Mouse (Mus musculus) liver, embryonic 15.5 days (tissue): ENCODE results near the gene 9030612E09Rik. TPM values are rescaled to one million over a fixed set of nuclear protein-coding genes. Genes with fewer than 3 reads are reported as not detected.

ENCODE experiments used
- ATAC-seq: fragments of 200-750 bp; cut with Nextera tagmentation; 2 replicates; pipeline ENCODE4 v1.8.0; 2017; ENCODE audit warnings: moderate number of reproducible peaks, mild to moderate bottlenecking, moderate library complexity; ENCODE audit not compliant: insufficient read depth
- H3K27ac ChIP-seq: fragments of 300-500 bp; sonication (generic); replicated peaks from 2 replicates; pipeline ENCODE4 v1.5.1; 2015; ENCODE audit warnings: mild to moderate bottlenecking, inconsistent platforms
- H3K27me3 ChIP-seq: fragments of 300-500 bp; sonication (generic); 2 replicates; pipeline ENCODE4 v1.6.1; 2015; ENCODE audit warnings: mild to moderate bottlenecking, inconsistent platforms
- H3K36me3 ChIP-seq: fragments of 300-500 bp; sonication (generic); replicated peaks from 2 replicates; pipeline ENCODE4 v1.6.1; 2015; ENCODE audit warnings: moderate library complexity, mild to moderate bottlenecking, inconsistent platforms
- H3K4me1 ChIP-seq: fragments of 300-500 bp; sonication (generic); replicated peaks from 2 replicates; pipeline ENCODE4 v1.6.1; 2015; ENCODE audit warnings: inconsistent platforms
- H3K4me2 ChIP-seq: fragments of 300-500 bp; sonication (generic); 2 replicates; pipeline ENCODE4 v1.6.1; 2015; ENCODE audit warnings: moderate library complexity, mild to moderate bottlenecking, inconsistent platforms
- H3K4me3 ChIP-seq: fragments of 300-500 bp; sonication (generic); replicated peaks from 2 replicates; pipeline ENCODE4 v1.5.1; 2015; ENCODE audit warnings: mild to moderate bottlenecking, inconsistent platforms
- H3K9ac ChIP-seq: fragments of 300-500 bp; sonication (generic); 2 replicates; pipeline ENCODE4 v1.6.1; 2015; ENCODE audit warnings: moderate library complexity, mild to moderate bottlenecking, inconsistent platforms
- H3K9me3 ChIP-seq: fragments of 300-500 bp; sonication (generic); replicated peaks from 2 replicates; pipeline ENCODE4 v1.6.1; 2016; ENCODE audit warnings: inconsistent platforms
- WGBS: fragments of 180-500 bp; shearing (Covaris S2); methylation state at CpG from one replicate; pipeline ENCODE4 v1.1.7; 2015; ENCODE audit warnings: mixed read lengths; ENCODE audit not compliant: insufficient replicate concordance; 5-methylcytosine and 5-hydroxymethylcytosine counted together
- polyA plus RNA-seq: library from polyadenylated mRNA; unstranded; fragments of >200 nt; fragmentation: Nextera tagmentation; extraction: Ambion mirVana; gene quantifications from 2 replicates; pipeline ENCODE4 v1.2.1, GENCODE M21; 2015

9030612E09Rik gene
- polyA plus RNA-seq, 1 experiment from 2014 or later = not detected

DNA sequence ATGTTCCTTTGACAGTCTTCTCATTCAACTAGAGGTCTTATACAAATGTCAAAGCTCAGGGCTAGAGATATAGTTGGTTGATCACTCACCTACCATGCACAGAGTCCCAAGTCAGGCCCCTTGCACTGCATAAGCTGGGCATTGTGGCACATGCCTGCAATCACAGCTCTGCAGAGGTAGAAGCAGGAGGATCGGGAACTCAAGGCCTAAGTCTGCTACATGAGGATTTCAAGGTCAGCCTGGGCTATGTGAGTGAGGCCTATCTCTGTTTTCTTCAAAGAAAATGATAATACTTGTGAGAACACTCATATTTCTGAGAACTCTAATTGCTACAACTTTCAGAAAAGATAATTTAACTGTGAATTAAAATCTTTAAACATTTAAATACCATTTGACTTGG is 8.4 kb upstream of the 9030612E09Rik start:
- H3K27ac ChIP-seq = no peak overlapping the region
- H3K4me2 ChIP-seq = no peak overlapping the region
- H3K36me3 ChIP-seq = no peaks in the 10 kb centered on the region
- no peaks in the 10 kb centered on the region for H3K4me1 ChIP-seq
- no peak for ATAC-seq
- no peak overlapping the region for H3K4me3 ChIP-seq
- peaks cover 34% of the 10 kb centered on the region for H3K27me3 ChIP-seq
- 60% methylated on average over 1 of the region's 1 CpGs for WGBS
- H3K9ac ChIP-seq = no peak overlapping the region
- H3K9me3 ChIP-seq = no peaks in the 10 kb centered on the region

DNA sequence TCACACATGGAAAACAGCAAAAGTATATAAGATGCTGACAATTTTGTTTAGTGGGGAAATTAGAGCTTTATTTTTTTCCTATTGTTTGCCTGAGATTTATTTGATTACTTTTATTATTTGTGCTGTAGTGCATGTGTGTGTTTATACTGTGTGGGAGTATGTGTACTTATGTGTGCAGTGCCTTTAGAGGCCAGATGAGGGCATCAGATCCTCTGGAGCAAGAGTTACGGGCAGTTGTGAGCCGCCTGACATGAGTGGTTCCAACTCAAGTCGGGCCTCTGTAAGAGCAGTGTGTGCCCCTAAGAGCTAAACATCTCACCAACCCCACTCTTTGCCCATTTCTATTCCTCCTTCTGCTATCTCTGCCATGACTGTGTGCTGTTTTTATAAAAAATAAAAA is 7.7 kb upstream of the 9030612E09Rik start:
- Histone ChIP-seq H3K36me3 (no peaks in the 10 kb centered on the region), H3K4me3 (no peak overlapping the region), H3K9ac (no peak overlapping the region), H3K27ac (no peak overlapping the region), H3K27me3 (peaks cover 40% of the 10 kb centered on the region), H3K9me3 (no peaks in the 10 kb centered on the region), H3K4me1 (no peaks in the 10 kb centered on the region), H3K4me2 (no peak overlapping the region)
- WGBS = 71% methylated on average over 3 of the region's 3 CpGs
- no peak for ATAC-seq

DNA sequence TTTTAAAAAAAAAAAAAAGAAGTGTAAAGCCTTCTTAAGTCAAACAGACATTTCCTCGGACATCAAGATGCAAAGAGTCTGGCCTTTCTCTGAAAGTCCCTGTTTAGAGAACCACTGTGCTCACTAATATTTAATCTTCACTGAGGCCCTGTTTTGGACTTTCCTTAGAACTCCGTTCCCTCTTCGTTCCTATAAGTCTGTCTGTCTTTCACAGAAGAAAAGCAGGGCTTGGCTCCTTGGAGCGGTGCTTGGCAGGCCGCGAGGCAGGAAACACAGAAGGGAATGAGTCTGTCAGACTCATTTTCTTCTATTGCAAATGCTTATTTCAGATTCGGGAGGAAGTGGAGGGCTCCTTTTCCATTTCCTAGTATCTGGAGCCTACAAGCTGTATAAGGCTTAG is 5.7 kb upstream of the 9030612E09Rik start:
- no peak overlapping the region for H3K4me3 ChIP-seq
- no peak overlapping the region for H3K9ac ChIP-seq
- WGBS = 61% methylated on average over 7 of the region's 7 CpGs
- H3K4me1 ChIP-seq = peaks cover 5% of the 10 kb centered on the region; the same call in 1 of the 2 replicates
- no peaks in the 10 kb centered on the region for H3K36me3 ChIP-seq
- peaks cover 61% of the 10 kb centered on the region for H3K27me3 ChIP-seq
- no peak overlapping the region for H3K4me2 ChIP-seq
- ATAC-seq = no peak
- H3K27ac ChIP-seq = no peak overlapping the region
- no peaks in the 10 kb centered on the region for H3K9me3 ChIP-seq

DNA sequence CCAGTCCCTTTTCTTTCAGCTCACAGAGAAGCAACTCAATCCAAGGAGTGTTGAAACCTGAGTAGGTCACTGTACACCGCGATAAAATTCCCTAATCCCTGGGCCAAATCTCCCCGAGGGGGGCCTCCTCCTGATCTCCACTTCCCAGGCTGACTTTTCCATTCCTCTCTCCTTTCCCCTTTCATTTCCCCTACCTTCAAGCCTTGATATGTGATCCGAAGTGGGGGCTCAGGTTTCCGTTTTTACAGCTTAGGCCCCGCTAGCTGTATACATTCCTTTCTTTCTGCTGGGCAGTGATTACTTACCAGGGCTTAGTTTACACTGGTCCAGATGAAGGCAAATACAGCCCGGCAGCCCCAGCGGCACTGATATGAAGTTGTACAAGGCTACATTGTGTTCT is 3.4 kb upstream of the 9030612E09Rik start:
- WGBS = 3% methylated on average over 8 of the region's 8 CpGs
- no peak for ATAC-seq
- Histone ChIP-seq H3K27me3 (peaks cover 83% of the 10 kb centered on the region), H3K9ac (no peak overlapping the region), H3K36me3 (no peaks in the 10 kb centered on the region), H3K4me2 (no peak overlapping the region), H3K27ac (no peak overlapping the region), H3K4me3 (no peak overlapping the region), H3K4me1 (peaks cover 5% of the 10 kb centered on the region; the same call in 1 of the 2 replicates), H3K9me3 (no peaks in the 10 kb centered on the region)

DNA sequence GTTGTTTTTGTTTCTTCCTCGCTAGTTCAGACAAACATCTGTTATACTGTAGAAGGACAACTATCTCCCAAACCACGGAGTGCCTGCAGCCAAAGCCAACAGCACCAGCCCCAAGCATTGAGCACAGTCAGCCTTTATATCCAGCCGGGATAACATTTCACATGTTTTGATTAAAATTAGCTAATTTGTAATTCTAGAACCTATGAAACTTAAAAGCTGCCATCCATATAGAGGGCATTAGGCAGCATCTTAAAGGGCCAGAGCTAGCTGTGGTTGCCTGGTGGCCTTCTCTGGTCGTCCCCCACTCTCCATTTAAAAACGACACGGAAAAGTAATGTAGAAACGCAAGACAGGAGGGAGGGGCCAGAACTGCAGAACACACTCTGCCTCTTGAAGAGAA is 2.4 kb upstream of the 9030612E09Rik start:
- WGBS = 4% methylated on average over 7 of the region's 7 CpGs
- Histone ChIP-seq H3K4me2 (no peak overlapping the region), H3K36me3 (no peaks in the 10 kb centered on the region), H3K9me3 (no peaks in the 10 kb centered on the region), H3K4me1 (peaks cover 5% of the 10 kb centered on the region; the same call in 1 of the 2 replicates), H3K9ac (no peak overlapping the region), H3K27me3 (peaks cover 92% of the 10 kb centered on the region), H3K27ac (no peak overlapping the region), H3K4me3 (no peak overlapping the region)
- ATAC-seq = no peak

DNA sequence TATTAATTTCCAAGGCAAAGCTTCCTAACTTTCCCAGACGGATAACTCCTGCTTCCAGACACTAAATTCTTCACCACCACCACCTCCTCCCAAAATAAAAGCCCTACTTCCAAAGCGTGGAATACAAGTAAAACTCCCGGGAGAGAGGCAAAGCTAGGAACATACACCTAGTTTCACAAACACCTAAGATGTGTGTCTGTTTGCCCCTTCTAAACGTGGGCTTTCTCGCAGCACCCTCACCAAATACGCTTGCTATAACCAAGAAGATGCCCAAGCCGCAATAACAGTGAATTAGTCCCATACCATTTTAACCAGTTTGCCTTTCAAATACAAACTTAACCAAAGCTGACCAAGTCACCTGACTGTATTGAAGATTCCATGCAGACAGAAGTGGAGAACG is 1.9 kb upstream of the 9030612E09Rik start:
- H3K27me3 ChIP-seq = peaks cover 93% of the 10 kb centered on the region
- WGBS = 7% methylated on average over 8 of the region's 8 CpGs
- peak overlapping the region; percentile 71 for H3K4me2 ChIP-seq
- no peak overlapping the region for H3K27ac ChIP-seq
- no peaks in the 10 kb centered on the region for H3K9me3 ChIP-seq
- H3K4me3 ChIP-seq = no peak overlapping the region
- ATAC-seq = no peak
- peaks cover 5% of the 10 kb centered on the region; the same call in 1 of the 2 replicates for H3K4me1 ChIP-seq
- no peaks in the 10 kb centered on the region for H3K36me3 ChIP-seq
- H3K9ac ChIP-seq = no peak overlapping the region

DNA sequence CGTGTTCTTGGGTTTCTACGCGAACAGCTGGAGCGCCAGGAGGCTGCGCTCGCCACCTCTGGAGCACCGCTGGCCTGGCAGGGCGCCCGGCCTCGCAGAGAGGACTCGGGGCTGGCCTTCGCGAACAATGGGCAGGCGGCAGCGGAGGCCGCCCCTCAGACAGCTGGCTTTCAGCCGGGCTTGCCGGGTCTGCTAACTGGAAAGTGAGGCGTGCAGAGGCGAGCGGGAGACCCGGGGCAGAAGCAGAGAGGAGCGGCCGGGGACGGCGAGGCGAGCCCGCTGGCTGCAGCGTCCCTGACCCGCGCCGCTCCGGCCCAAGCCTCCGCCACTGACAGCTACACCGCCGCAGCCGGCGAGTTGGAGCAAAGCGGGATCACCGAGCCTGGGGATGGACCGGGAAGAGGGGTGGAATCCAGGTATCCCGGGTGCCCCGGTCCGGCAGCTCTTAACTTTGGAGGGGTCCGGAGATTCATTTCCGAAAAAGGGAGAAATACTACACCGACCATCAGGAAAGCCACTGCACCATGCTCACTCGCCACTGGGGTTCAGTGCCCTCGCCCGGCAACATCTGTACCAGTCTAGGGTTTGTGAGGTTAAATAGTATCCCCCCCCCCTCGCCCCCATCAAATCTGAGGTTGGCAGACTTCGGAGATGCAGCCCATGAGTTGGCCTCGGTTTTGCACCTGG is 1.2 kb upstream of the 9030612E09Rik start:
- peak overlapping the region; percentile 50 for H3K4me3 ChIP-seq
- ATAC-seq = no peak
- H3K9me3 ChIP-seq = no peaks in the 10 kb centered on the region
- H3K27ac ChIP-seq = no peak overlapping the region
- H3K4me1 ChIP-seq = peaks cover 5% of the 10 kb centered on the region; the same call in 1 of the 2 replicates
- under 1% methylated on average over 53 of the region's 53 CpGs for WGBS
- H3K4me2 ChIP-seq = peak overlapping the region; percentile 71
- H3K9ac ChIP-seq = no peak overlapping the region
- H3K36me3 ChIP-seq = no peaks in the 10 kb centered on the region
- H3K27me3 ChIP-seq = peaks cover 94% of the 10 kb centered on the region

DNA sequence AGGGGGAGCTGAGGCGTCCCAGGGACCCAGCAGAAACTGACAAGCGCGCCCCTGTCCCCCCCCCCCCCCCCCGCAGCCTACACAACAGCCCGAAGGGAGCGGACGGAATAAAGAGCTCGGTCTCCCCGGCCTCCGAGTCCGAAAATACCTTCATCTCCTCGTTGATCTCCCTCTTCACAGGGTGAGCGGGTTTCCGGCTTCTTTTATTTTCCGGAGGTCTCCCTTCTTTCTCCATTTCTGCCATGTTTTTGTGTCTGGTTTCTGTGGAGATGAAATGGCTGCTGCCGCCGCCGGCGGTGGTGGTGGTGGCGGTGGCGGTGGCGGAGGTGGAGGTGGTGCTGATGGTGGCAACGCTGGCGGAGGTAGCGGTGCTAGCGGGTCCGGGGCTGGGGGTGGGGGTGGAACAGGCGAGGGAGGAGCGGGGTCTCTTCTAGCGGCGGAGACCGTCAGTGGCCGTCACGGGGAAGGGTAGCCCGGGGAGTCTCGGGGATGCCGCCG is 627 bp upstream of the 9030612E09Rik start:
- Histone ChIP-seq H3K36me3 (no peaks in the 10 kb centered on the region), H3K27ac (no peak overlapping the region), H3K4me3 (peak overlapping the region; percentile 50), H3K27me3 (peaks cover 94% of the 10 kb centered on the region), H3K4me1 (peaks cover 5% of the 10 kb centered on the region; the same call in 1 of the 2 replicates), H3K9ac (no peak overlapping the region), H3K4me2 (peak overlapping the region; percentile 71), H3K9me3 (no peaks in the 10 kb centered on the region)
- no peak for ATAC-seq
- under 1% methylated on average over 33 of the region's 38 CpGs for WGBS

DNA sequence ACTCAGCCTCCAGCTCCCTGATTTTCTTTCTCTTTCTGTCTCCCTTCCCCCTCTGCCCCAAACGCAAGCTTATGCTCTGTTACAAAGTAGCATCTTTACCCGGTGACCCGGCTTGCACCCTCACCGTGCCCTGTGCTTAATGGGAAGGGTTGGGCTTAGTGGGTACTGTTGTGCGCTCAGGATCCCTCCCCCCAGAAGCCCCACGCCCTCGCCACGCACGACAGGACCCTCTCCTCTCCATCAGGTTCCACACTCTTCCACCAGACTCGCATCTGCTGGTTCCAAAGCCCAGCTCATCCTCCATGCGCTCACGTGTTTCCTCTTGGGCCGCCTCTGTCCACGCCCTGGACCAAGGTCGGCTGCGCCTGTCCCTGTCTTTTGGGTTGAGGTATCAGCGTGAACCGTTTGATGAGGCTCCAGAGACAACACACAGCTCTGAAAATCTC is 675 bp downstream of the 9030612E09Rik start:
- Histone ChIP-seq H3K27ac (no peak overlapping the region), H3K36me3 (no peaks in the 10 kb centered on the region), H3K4me2 (peak overlapping the region; percentile 71), H3K4me1 (peaks cover 5% of the 10 kb centered on the region; the same call in 1 of the 2 replicates), H3K4me3 (peak overlapping the region; percentile 50), H3K9me3 (no peaks in the 10 kb centered on the region), H3K27me3 (peaks cover 92% of the 10 kb centered on the region), H3K9ac (no peak overlapping the region)
- ATAC-seq = no peak
- under 1% methylated on average over 18 of the region's 18 CpGs for WGBS

DNA sequence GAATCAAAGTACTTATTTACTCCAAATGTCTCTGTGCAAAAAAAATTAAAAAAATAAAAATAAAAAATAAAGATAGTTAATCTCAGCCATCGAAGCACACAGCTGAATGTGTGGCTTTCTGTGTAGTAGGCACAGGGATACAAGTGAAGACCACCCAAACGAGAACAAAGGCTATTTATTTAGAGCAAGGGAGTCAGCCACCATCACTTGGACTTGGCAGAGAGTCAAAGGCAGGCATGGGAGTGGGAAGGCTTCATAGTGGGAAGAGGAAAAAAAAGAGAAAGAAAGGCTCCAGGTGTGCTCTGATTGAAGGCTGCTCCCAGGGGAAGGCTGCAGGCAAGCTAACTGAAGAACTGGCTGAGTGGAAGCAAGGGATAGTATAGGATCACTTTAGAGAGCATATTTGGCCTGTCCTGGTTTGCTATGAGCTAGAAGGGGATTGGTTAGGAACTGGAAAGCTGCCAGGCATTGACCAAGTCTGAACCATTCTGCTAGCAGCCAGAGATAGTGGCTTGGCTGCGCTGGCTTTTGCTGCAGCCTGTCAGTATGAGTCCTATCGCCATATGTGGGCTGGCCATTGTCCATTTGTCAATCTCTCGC is 5.9 kb downstream of the 9030612E09Rik start:
- no peak overlapping the region for H3K27ac ChIP-seq
- no peak overlapping the region for H3K9ac ChIP-seq
- ATAC-seq = no peak
- H3K9me3 ChIP-seq = no peaks in the 10 kb centered on the region
- H3K4me3 ChIP-seq = no peak overlapping the region
- peaks cover 51% of the 10 kb centered on the region for H3K27me3 ChIP-seq
- no peaks in the 10 kb centered on the region for H3K36me3 ChIP-seq
- WGBS = 44% methylated on average over 5 of the region's 5 CpGs
- H3K4me1 ChIP-seq = no peaks in the 10 kb centered on the region
- H3K4me2 ChIP-seq = no peak overlapping the region

DNA sequence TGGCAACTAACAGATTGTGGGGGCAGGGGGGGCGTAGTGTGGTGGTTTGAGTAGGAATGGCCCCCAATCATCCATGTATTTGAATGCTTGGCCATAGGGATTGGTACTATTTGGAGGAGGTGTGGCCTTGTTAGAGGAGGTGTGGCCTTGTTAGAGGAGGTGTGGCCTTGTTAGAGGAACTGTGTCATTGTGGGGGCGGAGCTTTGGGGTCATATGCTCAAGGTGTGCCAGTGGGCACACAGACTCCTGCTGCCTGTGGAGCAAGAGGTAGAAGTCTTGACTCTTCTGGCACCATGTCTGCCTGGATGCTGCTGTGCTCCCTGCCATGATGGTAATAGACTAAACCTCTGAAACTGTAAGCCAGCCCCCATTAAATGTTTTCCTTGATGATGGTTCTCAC is 25.7 kb downstream of the 9030612E09Rik start:
- Histone ChIP-seq H3K4me2 (no peak overlapping the region), H3K4me1 (no peaks in the 10 kb centered on the region), H3K9me3 (no peaks in the 10 kb centered on the region), H3K9ac (no peak overlapping the region), H3K36me3 (no peaks in the 10 kb centered on the region), H3K27me3 (no peaks in the 10 kb centered on the region), H3K4me3 (no peak overlapping the region), H3K27ac (no peak overlapping the region)
- WGBS = 59% methylated on average over 2 of the region's 2 CpGs
- ATAC-seq = no peak
